Mouse (Mus musculus) heart, adult 9 months (tissue): Measurements from ENCODE around the gene Gm20431.

ENCODE experiments used
- DNase-seq, 2 experiments: peaks; one replicate each; pipeline ENCODE4 v3.0.0; 2022; ENCODE audit warnings: low spot score in 2 of 2

The Gm20431 gene

DNA sequence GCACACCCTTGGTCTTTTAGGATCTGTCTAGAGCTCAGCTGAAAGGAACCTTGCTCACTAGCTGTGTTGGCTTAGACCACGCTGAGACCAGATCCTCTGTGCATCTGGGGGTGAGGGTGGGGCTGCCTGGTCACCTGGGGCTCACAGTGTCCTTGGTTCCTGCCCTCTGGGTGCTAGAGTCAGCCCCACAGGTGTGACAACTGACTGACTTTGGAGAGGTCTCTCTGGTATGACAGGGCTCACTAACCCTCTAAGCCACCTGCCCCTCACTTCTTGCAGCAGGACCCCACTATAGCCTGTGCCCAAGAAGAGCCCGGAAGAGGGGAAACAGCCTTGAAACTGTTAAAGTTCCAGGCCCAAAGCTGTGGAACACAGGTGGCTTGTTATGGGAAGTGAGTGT is 58.9 kb downstream of the Gm20431 start:
- no peak for DNase-seq

DNA sequence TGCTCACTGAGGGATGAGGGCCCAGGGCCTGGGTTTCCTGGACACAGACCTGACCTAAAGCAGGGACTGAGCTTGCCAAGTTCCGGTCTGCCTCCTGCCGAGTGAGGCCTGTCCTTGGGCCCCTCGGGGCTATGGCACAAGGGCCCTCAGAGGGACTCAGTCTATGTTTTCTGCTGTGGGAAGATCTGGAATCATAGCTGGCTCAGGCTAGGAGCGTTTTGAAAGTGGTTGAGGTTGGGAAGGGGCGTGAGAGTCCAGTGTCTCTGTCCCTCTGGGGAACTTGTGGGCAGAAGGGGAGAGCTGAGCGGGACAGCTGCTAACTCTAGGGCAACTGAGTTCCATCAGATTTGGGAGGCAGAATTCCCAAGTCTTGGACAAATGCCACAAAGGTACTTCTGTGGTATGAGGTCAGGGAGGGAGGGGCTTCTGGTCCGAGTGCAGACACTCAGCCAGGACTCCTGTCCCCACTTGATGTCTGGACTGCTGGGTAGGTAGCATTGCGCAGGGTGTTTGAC is 60.8 kb downstream of the Gm20431 start:
- DNase-seq: no peak

GRCm38 (mm10) chr2:167599917-167600316 is 61.4 kb downstream of the Gm20431 start:
- DNase-seq: no peak

- DNase-seq: no peak
These were observed 62.1 kb downstream of the Gm20431 start for GRCm38 (mm10) chr2:167599195-167599594.

DNA sequence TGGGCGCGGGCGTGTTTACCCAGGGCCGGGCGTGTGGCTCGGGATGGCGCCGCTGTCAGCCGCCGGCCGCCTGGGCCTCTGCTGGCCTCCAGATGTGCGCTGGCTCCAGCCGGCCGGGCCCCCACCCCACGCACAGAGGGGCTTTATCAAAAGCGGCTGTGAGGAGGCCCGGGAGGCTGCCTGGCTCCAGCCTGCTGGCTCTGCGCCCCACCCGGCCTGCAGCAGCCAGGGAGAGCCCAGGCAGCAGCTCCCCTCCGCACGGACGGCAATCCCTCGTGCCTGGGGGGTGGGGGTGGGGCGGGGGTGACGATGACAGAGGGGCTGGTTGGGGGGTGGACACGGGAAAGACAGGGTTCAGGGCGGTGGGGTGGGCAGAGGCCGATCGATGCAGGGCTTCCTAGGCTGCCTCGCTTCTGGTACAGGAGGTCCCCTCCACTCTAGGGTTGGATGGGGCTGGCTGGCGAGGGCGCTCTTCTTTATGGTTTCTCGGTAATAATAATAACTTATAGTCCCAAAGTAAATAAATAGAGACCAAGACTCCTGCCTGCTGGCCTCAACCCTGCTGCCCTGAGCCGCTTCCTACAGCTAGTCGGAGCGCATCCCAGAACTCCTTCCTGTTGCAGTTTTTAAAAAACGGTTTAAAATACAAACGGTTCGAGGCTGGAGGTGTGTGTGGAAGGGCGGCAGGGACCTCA is 63.7 kb downstream of the Gm20431 start:
- DNase-seq: peak; percentile 49 to 66

DNA sequence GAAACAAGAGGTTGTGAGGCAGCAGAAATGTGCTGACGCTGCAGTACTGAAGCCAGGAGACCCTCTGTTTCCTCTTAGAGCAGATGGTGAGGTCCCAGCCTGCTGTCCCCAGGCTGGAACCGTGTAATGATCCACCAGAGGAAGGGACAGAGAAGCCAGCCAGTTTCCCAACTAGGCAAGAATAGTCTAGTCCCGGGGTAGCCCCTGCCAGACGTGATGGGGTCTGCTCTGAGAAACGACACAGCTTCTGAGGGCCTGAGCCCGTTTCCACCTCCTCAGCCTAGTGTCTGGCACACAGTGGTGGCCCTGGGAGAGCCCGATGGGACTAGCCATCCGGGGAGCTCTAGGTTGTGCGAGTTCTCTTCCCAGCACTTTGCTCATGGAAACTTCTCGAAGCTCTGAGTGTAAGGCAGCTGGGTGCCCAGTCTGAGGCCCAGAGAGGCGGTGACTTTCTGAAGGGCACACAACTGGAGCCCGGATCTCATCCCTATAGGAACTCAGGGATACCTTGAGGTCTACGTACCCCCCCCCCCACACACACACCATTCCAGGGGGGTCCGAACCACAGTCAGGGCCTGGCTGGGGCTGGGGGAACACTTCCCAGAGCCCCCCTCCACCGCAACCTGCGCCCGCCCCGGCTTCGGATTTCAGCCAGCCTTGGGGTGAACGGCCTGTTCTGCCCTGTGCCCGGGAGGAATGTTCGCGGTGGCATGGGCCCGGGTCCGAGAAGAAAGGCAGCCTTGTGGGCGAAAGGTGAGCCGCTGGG is 64.4 kb downstream of the Gm20431 start:
- DNase-seq: no peak

DNA sequence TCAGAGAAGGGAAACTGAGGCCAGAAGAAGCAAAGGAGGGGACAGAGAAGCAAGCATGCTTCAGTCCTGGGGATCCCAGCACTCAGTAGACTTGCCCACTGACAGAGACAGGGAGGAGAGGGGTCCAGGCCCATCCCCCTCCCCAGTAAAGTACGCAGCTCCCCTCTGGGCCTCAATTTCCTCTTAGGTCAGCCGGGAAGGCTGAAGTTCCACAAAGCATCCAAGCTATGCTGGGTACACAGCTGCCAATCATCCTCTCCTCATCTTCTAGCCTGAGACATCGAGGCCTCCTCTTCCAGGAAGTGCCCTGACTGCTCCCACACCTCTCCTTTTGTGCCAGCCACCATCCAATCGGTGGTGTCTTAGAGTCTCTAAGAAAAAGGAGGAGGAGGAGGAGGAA is 65.0 kb downstream of the Gm20431 start:
- DNase-seq: no peak

- DNase-seq: peak; percentile 78 to 80
These were observed 65.5 kb downstream of the Gm20431 start for GRCm38 (mm10) chr2:167595761-167596171.

GRCm38 (mm10) chr2:167594444-167594934 is 66.8 kb downstream of the Gm20431 start:
- DNase-seq: peak; percentile 96 to 97

- DNase-seq: no peak
These were observed 67.6 kb downstream of the Gm20431 start for GRCm38 (mm10) chr2:167593551-167594250.

GRCm38 (mm10) chr2:167588774-167589577 is 72.3 kb downstream of the Gm20431 start:
- peak; percentile 77 to 88 for DNase-seq

DNA sequence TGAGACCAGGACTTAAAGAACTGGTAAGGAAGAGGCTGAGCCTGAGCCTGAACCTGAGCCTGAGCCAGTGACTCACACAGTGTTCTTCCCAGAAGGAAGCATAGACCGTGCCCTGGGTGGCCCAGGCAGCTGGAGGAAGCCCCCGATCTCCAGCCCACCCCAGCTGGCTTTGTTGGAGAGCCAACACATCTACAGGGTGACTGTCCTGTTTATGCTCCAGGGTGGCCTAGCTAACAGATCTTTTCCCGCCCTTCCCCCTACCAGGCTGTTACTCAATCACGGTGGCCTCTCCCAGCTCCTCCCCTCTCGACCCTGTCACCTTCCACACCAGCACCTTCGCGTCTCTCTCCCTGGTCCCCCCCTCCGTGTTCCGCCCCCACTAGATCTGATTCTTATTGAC is 74.3 kb downstream of the Gm20431 start:
- no peak for DNase-seq

GRCm38 (mm10) chr2:167586041-167586440 is 75.3 kb downstream of the Gm20431 start:
- DNase-seq: peak in 1 of 2 experiments; percentile 66

DNA sequence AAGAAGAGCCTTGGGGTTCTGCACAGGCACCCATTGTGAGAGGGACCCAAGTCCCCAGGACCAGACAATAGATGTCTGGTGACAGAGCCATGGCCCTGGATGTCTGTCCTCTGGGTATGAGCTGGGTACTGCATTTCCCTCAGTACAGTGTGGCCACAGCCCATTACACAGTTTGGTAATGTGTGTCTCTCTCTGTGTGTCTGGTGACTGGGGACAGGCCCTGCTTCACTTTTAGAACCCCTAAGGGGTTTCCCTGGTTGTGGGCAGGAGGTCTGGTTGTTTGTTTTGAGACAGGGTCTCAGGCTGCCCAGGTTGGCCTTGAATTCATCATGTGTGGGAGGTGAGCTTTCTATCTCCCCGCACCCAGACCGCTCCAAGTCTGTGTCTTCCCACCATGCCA is 76.0 kb downstream of the Gm20431 start:
- DNase-seq: no peak

- peak in 1 of 2 experiments; percentile 12 for DNase-seq
These were observed 77.9 kb downstream of the Gm20431 start for GRCm38 (mm10) chr2:167583161-167583952.

- no peak for DNase-seq
These were observed 82.8 kb downstream of the Gm20431 start for GRCm38 (mm10) chr2:167578521-167578920.

- DNase-seq: no peak
These were observed 84.0 kb downstream of the Gm20431 start for GRCm38 (mm10) chr2:167577186-167577785.

DNA sequence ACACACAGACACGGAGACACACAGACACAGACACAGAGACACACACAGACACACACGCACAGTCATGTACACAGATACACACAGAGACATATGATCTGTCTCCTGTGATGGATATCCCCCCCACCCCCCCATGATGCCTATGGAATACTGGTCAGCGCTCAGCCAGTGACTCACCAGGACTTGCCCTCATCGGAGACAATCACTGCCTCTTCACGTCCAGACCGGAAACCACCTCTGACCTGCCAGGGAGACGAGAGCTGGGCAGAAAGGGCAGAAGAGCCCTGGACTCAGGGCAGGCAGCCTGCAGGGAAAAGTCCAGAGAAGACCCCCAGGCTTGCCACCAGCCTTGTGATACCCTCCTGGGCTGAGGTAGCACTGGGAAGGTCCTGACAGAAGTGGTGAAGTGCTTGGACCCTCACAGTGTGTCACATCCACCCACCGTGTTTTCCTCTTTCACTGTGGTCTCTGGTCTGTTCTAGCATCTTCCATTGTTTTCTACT is 85.1 kb downstream of the Gm20431 start:
- no peak for DNase-seq

GRCm38 (mm10) chr2:167575581-167575980 is 85.7 kb downstream of the Gm20431 start:
- DNase-seq: no peak

DNA sequence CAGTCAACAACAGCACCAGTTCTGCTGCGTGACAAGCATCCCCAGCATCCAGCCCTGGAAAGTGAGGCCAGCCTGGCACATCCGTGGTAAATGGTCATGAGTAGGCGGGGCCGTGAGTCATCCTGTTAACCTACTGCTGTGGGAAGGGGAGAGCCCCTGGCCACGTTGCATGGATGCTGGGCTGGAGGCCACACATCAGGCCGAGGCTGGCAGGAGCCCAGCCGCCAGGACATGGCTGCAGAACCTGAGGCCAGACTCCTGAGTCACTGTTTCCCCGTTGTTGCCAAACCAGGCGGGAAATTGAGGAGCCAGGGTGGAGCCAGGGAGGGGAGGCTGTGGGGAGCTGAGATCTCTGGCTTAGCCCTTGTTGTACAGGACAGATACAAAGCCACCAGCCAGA is 86.5 kb downstream of the Gm20431 start:
- peak; percentile 84 to 88 for DNase-seq
